Mouse (Mus musculus) liver, embryonic 14.5 days (tissue): Measurements from ENCODE around the gene Oxtr.

Experiments used
- CTCF ChIP-seq: IDR thresholded peaks from 2 replicates; pipeline ENCODE4 v1.5.1; 2016; ENCODE audit warnings: antibody characterized with exemption, low read depth, control low read depth
- EP300 ChIP-seq: IDR thresholded peaks from 2 replicates; pipeline ENCODE4 v1.6.1; 2016; ENCODE audit warnings: antibody characterized with exemption, low read depth

GRCm38 (mm10) chr6:112461459-112461858 lies 28.3 kb downstream of the Oxtr start:
- TF ChIP-seq EP300 (no peak), CTCF (no peak)
